Mouse (Mus musculus) hindbrain, embryonic 16.5 days (tissue): Measurements from ENCODE around the gene Pdss2. TPM values are rescaled to one million over a fixed set of nuclear protein-coding genes. Genes with fewer than 3 reads are reported as not detected.
A peak's percentile ranks its signal among the peaks of the same experiment; 100 is the strongest.
"Not testable (repeated sequence)": the region's sequence is repeated elsewhere in the genome, so short reads cannot be mapped to it uniquely, and the experiment has no call there.

Source experiments
- ATAC-seq: fragments of 200-750 bp; cut with Nextera tagmentation; 2 replicates; pipeline ENCODE4 v1.8.0; 2017; ENCODE audit warnings: moderate TSS enrichment, moderate library complexity
- H3K27ac ChIP-seq: fragments of 300-500 bp; sonication (generic); 2 replicates; pipeline ENCODE4 v1.5.1; 2014; ENCODE audit warnings: low read depth, mild to moderate bottlenecking, control low read depth, low read length, moderate library complexity
- H3K27me3 ChIP-seq: fragments of 300-500 bp; sonication (generic); replicated peaks from 2 replicates; pipeline ENCODE4 v1.6.1; 2014; ENCODE audit warnings: low read length; ENCODE audit not compliant: control insufficient read depth, insufficient read depth
- H3K36me3 ChIP-seq: fragments of 300-500 bp; sonication (generic); 2 replicates; pipeline ENCODE4 v1.6.1; 2014; ENCODE audit warnings: mild to moderate bottlenecking, low read length, moderate library complexity, mixed read lengths; ENCODE audit not compliant: control insufficient read depth, insufficient read depth
- H3K4me1 ChIP-seq: fragments of 300-500 bp; sonication (generic); 2 replicates; pipeline ENCODE4 v1.6.1; 2014; ENCODE audit warnings: low read depth, low read length; ENCODE audit not compliant: control insufficient read depth, insufficient read depth
- H3K4me2 ChIP-seq: fragments of 300-500 bp; sonication (generic); 2 replicates; pipeline ENCODE4 v1.6.1; 2014; ENCODE audit warnings: mild to moderate bottlenecking, low read length, control low read depth, moderate library complexity
- H3K4me3 ChIP-seq: fragments of 300-500 bp; sonication (generic); 2 replicates; pipeline ENCODE4 v1.5.1; 2014; ENCODE audit warnings: mild to moderate bottlenecking, low read length, control low read depth, moderate library complexity
- H3K9ac ChIP-seq: fragments of 300-500 bp; sonication (generic); 2 replicates; pipeline ENCODE4 v1.6.1; 2014; ENCODE audit warnings: low read depth, mild to moderate bottlenecking, control low read depth, low read length, moderate library complexity
- H3K9me3 ChIP-seq: fragments of 300-500 bp; sonication (generic); 2 replicates; pipeline ENCODE4 v1.6.1; 2014; ENCODE audit warnings: mild to moderate bottlenecking, low read length, moderate library complexity; ENCODE audit not compliant: control insufficient read depth
- WGBS: fragments of 180-500 bp; shearing (Covaris S2); extraction: QIAGEN DNeasy Blood & Tissue Kit; methylation state at CpG from one replicate; pipeline ENCODE4 v1.1.7; 2014; 5-methylcytosine and 5-hydroxymethylcytosine counted together
- polyA plus RNA-seq: library from polyadenylated mRNA; unstranded; fragments of >200 nt; fragmentation: Nextera tagmentation; extraction: Ambion mirVana; gene quantifications from 2 replicates; pipeline ENCODE4 v1.2.1, GENCODE M21; 2015

Gene Pdss2
- polyA plus RNA-seq, 1 experiment from 2014 or later = 15.5 TPM

DNA sequence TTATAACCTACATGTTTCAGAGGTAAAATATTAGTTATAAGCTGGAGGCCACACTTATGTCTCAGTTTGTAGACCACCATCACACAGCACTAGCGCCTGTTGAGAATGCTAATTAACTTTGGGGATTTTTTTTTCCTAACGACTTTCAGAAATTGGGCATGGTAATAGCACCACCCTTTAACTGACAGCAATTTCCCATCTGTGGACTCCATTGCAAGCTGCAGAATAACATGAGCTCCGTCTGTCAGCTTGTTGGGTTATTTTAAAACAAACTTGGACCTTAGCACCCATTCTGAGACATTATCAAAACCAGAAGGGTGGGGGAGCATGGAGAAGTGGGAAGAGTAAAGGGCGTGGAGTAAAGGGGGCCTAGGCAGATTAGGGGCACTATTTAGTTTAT lies 174.5 kb downstream of the Pdss2 start:
- 81% methylated on average over 4 of the region's 4 CpGs for WGBS
- Histone ChIP-seq H3K4me1 (no peaks in the 10 kb centered on the region), H3K9me3 (no peaks in the 10 kb centered on the region), H3K4me3 (no peak overlapping the region), H3K4me2 (no peak overlapping the region), H3K36me3 (no peaks in the 10 kb centered on the region), H3K27ac (no peak overlapping the region), H3K9ac (no peak overlapping the region), H3K27me3 (no peaks in the 10 kb centered on the region)
- no peak for ATAC-seq

DNA sequence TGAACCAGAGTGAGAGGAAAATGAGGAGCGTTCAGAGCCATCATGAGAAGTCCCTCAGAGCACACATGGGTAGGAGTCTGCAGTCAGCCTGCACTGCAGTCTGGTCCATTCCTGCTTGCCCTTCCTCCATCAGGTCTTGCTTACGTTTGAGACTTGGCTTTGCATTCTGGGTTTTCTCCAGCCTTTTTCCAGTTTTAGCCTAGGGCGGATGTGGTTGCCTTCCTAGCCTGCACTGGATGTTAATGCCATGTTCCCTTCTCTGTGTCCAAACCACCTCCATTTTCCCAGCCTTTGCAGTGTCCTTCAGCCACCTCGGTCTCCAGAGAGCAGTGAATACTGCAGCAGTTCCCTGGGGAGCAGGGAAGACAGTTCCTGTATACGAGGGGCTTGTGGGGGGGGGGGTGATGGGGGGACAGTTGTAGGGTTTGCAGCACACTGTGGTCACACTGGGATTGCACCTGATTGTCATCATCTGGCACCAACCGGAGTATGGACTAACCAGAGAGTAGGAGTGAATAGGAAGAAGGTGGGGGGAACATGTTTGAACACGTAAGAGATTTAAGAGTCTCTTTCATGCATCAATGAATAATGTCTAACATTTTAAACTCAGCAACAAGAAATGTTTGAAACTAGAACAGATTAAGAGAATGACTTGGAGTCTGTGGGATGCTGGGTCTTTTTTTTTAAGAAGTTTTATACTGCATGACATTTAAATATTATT lies 178.5 kb downstream of the Pdss2 start:
- no peaks in the 10 kb centered on the region for H3K27me3 ChIP-seq
- H3K4me3 ChIP-seq = no peak overlapping the region
- H3K9me3 ChIP-seq = no peaks in the 10 kb centered on the region
- H3K4me2 ChIP-seq = no peak overlapping the region
- ATAC-seq = no peak
- H3K4me1 ChIP-seq = no peaks in the 10 kb centered on the region
- WGBS = 73% methylated on average over 7 of the region's 7 CpGs
- H3K27ac ChIP-seq = no peak overlapping the region
- H3K36me3 ChIP-seq = no peaks in the 10 kb centered on the region
- no peak overlapping the region for H3K9ac ChIP-seq

DNA sequence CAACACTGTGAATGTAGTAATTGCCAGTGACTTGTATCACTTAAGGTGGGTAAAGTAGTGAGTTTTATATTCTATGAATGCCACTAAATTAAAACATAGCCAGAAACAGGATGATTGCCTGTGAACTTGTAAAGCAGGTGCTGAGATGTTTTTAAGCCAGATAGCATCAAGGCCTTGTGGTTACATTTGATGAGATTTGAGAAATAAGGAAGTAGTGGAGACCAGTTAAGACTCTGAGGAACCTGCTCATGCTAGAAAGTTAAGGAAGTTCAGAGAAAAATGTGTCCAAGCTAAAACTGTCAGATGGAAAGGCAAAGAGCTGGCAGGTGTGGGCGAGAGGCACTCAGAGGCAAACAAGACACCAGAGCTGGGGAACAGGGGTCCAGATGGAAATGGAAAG lies 184.8 kb downstream of the Pdss2 start:
- no peak overlapping the region for H3K4me2 ChIP-seq
- 96% methylated on average over 1 of the region's 1 CpGs for WGBS
- ATAC-seq = no peak

DNA sequence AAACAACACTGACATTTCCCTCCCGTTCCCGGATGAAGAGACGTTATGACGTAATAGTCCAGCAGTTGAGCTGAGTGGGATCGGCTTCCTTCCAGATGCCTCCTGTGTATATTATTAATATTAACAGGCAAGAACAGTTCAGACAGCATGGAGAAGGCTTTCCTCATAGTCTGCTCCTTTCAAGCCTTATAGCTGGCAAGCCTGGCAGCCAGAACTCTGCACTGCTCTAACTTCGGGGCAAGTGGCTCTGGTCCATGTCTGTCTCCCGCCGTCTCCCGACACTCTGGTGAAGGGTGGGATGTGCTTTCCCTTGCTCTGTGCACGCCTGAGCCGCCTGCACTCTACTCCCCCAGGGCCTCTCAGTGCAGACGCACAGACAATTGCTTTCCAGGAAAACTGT lies 185.6 kb downstream of the Pdss2 start:
- H3K36me3 ChIP-seq = no peaks in the 10 kb centered on the region
- ATAC-seq = no peak
- H3K9me3 ChIP-seq = no peaks in the 10 kb centered on the region
- H3K4me2 ChIP-seq = no peak overlapping the region
- no peak overlapping the region for H3K4me3 ChIP-seq
- 72% methylated on average over 12 of the region's 12 CpGs for WGBS
- H3K27ac ChIP-seq = no peak overlapping the region
- H3K4me1 ChIP-seq = no peaks in the 10 kb centered on the region
- no peaks in the 10 kb centered on the region for H3K27me3 ChIP-seq
- H3K9ac ChIP-seq = no peak overlapping the region

More for the DNA sequence above, 184.8 kb downstream of the Pdss2 start:
- H3K9ac ChIP-seq = no peak overlapping the region
- H3K4me1 ChIP-seq = no peaks in the 10 kb centered on the region
- H3K4me3 ChIP-seq = no peak overlapping the region
- H3K36me3 ChIP-seq = no peaks in the 10 kb centered on the region
- H3K27me3 ChIP-seq = no peaks in the 10 kb centered on the region
- no peak overlapping the region for H3K27ac ChIP-seq
- no peaks in the 10 kb centered on the region for H3K9me3 ChIP-seq

DNA sequence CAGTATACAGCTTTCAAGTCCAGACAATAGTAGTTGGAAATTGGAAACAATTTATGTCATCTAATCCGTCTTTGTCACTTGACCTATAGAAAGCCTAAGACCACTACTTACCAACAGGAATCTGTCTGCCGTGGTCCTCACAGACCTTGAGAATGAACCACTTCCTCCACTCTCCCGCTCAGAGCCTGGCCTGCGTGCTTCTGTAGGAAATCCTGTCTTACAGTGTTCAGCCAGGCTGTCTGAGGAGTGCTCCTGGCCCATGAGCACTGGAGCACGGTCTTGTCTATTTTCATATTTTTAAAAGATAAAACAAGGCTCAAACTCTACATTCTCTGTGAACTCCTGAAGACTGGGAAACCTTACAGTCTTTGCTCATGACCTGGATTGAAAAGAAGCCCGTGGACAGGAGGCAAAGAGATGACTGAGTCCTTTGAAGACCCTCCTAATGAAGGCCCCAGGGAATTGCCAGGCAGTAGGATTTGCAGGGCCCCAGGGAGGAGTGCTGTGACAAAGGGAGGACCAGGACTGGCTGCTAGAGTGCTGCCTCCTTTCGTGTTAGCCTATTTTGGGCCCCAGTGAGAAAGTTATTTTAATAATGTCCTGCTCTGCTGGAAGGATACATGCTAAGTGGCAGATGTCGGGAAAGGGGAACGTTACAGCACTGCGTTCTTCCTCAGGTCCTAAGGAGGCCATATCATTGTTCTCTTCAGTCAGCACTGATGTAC lies 188.4 kb downstream of the Pdss2 start:
- no peaks in the 10 kb centered on the region for H3K36me3 ChIP-seq
- no peaks in the 10 kb centered on the region for H3K4me1 ChIP-seq
- H3K27ac ChIP-seq = no peak overlapping the region
- no peak overlapping the region for H3K4me3 ChIP-seq
- no peak overlapping the region for H3K9ac ChIP-seq
- 72% methylated on average over 10 of the region's 10 CpGs for WGBS
- no peaks in the 10 kb centered on the region for H3K27me3 ChIP-seq
- no peak for ATAC-seq
- H3K9me3 ChIP-seq = no peaks in the 10 kb centered on the region
- H3K4me2 ChIP-seq = no peak overlapping the region

DNA sequence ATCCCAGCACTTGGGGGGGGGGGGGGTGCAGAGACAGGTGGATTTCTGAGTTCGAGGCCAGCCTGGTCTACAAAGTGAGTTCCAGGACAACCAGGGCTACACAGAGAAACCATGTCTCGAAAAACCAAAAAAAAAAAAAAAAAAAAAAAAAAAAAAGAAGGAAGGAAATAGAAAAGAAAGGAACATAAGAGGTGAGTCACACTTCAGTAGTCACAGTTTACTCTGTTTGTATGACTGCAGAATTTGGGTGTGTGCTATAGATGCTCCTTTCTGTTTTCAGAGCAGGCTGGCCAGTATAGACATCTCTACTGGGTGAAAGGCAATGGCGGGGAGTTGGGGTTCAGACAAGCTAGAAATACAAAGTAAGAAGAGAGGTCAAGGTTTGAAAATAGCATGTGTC lies 189.9 kb downstream of the Pdss2 start:
- H3K27ac ChIP-seq, H3K4me1 ChIP-seq, H3K4me3 ChIP-seq, ATAC-seq, H3K4me2 ChIP-seq, H3K9ac ChIP-seq, H3K27me3 ChIP-seq, H3K9me3 ChIP-seq, H3K36me3 ChIP-seq: not testable (repeated sequence)
- 96% methylated on average over 3 of the region's 3 CpGs for WGBS

- WGBS = 88% methylated on average over 6 of the region's 6 CpGs
- Histone ChIP-seq H3K27me3 (no peaks in the 10 kb centered on the region), H3K9me3 (no peaks in the 10 kb centered on the region), H3K27ac (no peak overlapping the region), H3K4me3 (no peak overlapping the region), H3K36me3 (no peaks in the 10 kb centered on the region), H3K4me1 (peaks cover 4% of the 10 kb centered on the region; the same call in 1 of the 2 replicates), H3K9ac (no peak overlapping the region), H3K4me2 (no peak overlapping the region)
- ATAC-seq = no peak
Measured at GRCm38 (mm10) chr10:43417346-43417745, 196.1 kb downstream of the Pdss2 start.

GRCm38 (mm10) chr10:43420660-43421413 lies 199.6 kb downstream of the Pdss2 start:
- no peaks in the 10 kb centered on the region for H3K9me3 ChIP-seq
- no peak overlapping the region for H3K9ac ChIP-seq
- peak; percentile 88 for ATAC-seq
- no peaks in the 10 kb centered on the region for H3K36me3 ChIP-seq
- H3K4me3 ChIP-seq = no peak overlapping the region
- peak overlapping the region; percentile 21; the same call in 1 of the 2 replicates for H3K27ac ChIP-seq
- WGBS = 39% methylated on average over 22 of the region's 22 CpGs
- no peaks in the 10 kb centered on the region for H3K27me3 ChIP-seq
- H3K4me2 ChIP-seq = peak overlapping the region; percentile 24
- peaks cover 6% of the 10 kb centered on the region; the same call in 1 of the 2 replicates for H3K4me1 ChIP-seq
